Mouse (Mus musculus): ENCODE results near the gene Fam118a.

The Fam118a gene

GRCm38 (mm10) chr15:85041546-85042225 lies 12.9 kb downstream of the Fam118a start:
- no peak for TF ChIP-seq GATA4 (IDR thresholded peaks at IDR 0.05; ENCODE audit: insufficient replicate concordance, low read length)

- no peak for TF ChIP-seq GATA4 (IDR thresholded peaks at IDR 0.05; ENCODE audit: insufficient replicate concordance, low read length)
Observed at GRCm38 (mm10) chr15:85042361-85042954, 13.7 kb downstream of the Fam118a start.

- no peak for TF ChIP-seq GATA4 (IDR thresholded peaks at IDR 0.05; ENCODE audit: insufficient replicate concordance, low read length)
Observed at GRCm38 (mm10) chr15:85043116-85043515, 14.4 kb downstream of the Fam118a start.

- no peak for TF ChIP-seq GATA4 (IDR thresholded peaks at IDR 0.05; ENCODE audit: insufficient replicate concordance, low read length)
Observed at GRCm38 (mm10) chr15:85043761-85044160, 15.0 kb downstream of the Fam118a start.

GRCm38 (mm10) chr15:85046230-85046950 lies 17.6 kb downstream of the Fam118a start:
- no peak for TF ChIP-seq GATA4 (IDR thresholded peaks at IDR 0.05; ENCODE audit: insufficient replicate concordance, low read length)

- no peak for TF ChIP-seq GATA4 (IDR thresholded peaks at IDR 0.05; ENCODE audit: insufficient replicate concordance, low read length)
Observed at GRCm38 (mm10) chr15:85047865-85048264, 19.1 kb downstream of the Fam118a start.

GRCm38 (mm10) chr15:85049758-85050157 lies 21.0 kb downstream of the Fam118a start:
- no peak for TF ChIP-seq GATA4 (IDR thresholded peaks at IDR 0.05; ENCODE audit: insufficient replicate concordance, low read length)

- no peak for TF ChIP-seq GATA4 (IDR thresholded peaks at IDR 0.05; ENCODE audit: insufficient replicate concordance, low read length)
Observed at GRCm38 (mm10) chr15:85054098-85054497, 25.4 kb downstream of the Fam118a start.

GRCm38 (mm10) chr15:85055186-85055585 lies 26.4 kb downstream of the Fam118a start:
- no peak for TF ChIP-seq GATA4 (IDR thresholded peaks at IDR 0.05; ENCODE audit: insufficient replicate concordance, low read length)

- TF ChIP-seq GATA4 (IDR thresholded peaks at IDR 0.05; ENCODE audit: insufficient replicate concordance, low read length) = no peak
Observed at GRCm38 (mm10) chr15:85063421-85063820, 34.7 kb downstream of the Fam118a start.

- TF ChIP-seq GATA4 (IDR thresholded peaks at IDR 0.05; ENCODE audit: insufficient replicate concordance, low read length) = no peak
Observed at GRCm38 (mm10) chr15:85070561-85070960, 41.8 kb downstream of the Fam118a start.

GRCm38 (mm10) chr15:85072651-85073050 lies 43.9 kb downstream of the Fam118a start:
- TF ChIP-seq GATA4 (IDR thresholded peaks at IDR 0.05; ENCODE audit: insufficient replicate concordance, low read length) = no peak

- no peak for TF ChIP-seq GATA4 (IDR thresholded peaks at IDR 0.05; ENCODE audit: insufficient replicate concordance, low read length)
Observed at GRCm38 (mm10) chr15:85085641-85086040, 56.9 kb downstream of the Fam118a start.

Measured in liver, adult (tissue).